Mouse (Mus musculus): Measurements from ENCODE around the gene Npff. TPM values are rescaled to one million over a fixed set of nuclear protein-coding genes. Genes with fewer than 3 reads are reported as not detected.

Gene Npff
- polyA plus RNA-seq, 1 experiment from 2014 or later, result 2.1 TPM

DNA sequence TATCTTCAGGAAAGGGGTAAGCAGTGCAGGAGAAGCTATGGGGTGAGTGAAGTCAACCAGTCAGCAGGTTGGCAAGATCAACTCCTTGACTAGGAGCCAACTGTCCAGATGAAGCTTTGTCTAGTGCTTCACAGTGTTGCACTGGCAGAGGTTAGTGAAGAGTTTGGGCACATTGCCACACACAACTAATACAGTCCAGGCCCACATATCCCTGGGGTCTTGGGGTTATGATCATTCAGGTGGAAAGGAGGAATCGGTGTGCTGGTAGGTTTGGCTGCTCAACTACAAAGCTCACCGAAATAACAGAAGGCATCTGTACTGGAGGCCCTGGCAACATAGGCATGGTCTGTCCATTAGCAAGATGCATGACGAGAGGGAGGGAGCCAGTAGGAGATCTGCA, 22.7 kb upstream of the Npff start:
- H3K4me2 ChIP-seq (ENCODE audit: low read depth, low read length, severe bottlenecking), result no peak overlapping the region
- 94% methylated on average over 3 of the region's 3 CpGs for WGBS
- no peak for ATAC-seq (replicated peaks; ENCODE audit: low FRiP score)

DNA sequence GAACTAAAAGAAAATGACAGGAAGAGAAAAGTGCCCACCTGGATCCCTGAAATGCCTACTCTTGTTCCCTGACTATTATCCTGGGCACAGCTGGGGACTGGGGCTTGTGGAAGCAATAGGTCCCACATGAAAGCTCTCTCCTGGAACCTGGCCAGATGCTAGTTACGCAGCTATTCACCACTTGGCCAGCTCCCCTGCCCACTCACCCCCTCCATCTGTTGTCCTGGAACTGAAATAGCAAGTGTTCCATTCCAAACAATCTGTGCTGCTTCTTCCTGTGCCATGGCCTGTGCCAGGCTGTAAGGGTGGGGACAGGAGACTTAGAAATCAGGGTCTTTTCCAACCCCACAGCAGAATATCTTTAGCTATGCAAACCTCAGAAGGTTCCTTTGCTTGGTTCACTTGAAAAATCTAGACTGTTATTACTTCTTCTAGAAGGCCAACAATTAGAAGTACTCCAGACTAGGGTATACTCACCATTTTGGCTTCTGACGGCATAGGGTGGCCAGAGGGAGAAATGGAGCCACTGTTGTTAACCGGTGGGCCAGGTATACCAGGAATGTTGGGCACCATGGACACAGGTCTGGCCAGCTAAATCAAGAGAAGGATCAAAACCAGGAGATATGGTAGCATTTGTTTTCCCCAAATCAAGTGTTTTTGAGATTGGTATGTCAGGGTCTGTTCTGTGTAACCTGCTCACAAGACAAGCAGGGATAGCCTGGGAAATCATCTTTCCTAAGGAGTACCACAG, 22.1 kb upstream of the Npff start:
- no peaks in the 10 kb centered on the region for H3K27me3 ChIP-seq (ENCODE audit: control insufficient read depth, insufficient read depth, low read length)
- ATAC-seq (replicated peaks; ENCODE audit: low FRiP score) (no peak), DNase-seq (ENCODE audit: low spot score) (no peak)
- H3K4me1 ChIP-seq (replicated peaks; ENCODE audit: control insufficient read depth, insufficient read depth, low read length), result no peaks in the 10 kb centered on the region
- no peaks in the 10 kb centered on the region for H3K36me3 ChIP-seq (ENCODE audit: control insufficient read depth, insufficient read depth, low read length)
- whole genome bisulfite sequencing, result 93% methylated on average over 3 of the region's 3 CpGs
- no peak overlapping the region for H3K4me2 ChIP-seq (ENCODE audit: low read depth, low read length, severe bottlenecking)
- H3K9ac ChIP-seq (ENCODE audit: low read length), result no peak overlapping the region
- H3K9me3 ChIP-seq (ENCODE audit: control insufficient read depth, low read length), result no peaks in the 10 kb centered on the region
- no peak overlapping the region for H3K27ac ChIP-seq (ENCODE audit: low read depth, low read length)
- H3K4me3 ChIP-seq (ENCODE audit: low read depth, low read length), result no peak overlapping the region

More for the DNA sequence above, 22.7 kb upstream of the Npff start:
- Histone ChIP-seq H3K4me1 (replicated peaks; ENCODE audit: control insufficient read depth, insufficient read depth, low read length) (no peaks in the 10 kb centered on the region), H3K9ac (ENCODE audit: low read length) (no peak overlapping the region), H3K27me3 (ENCODE audit: control insufficient read depth, insufficient read depth, low read length) (no peaks in the 10 kb centered on the region), H3K9me3 (ENCODE audit: control insufficient read depth, low read length) (no peaks in the 10 kb centered on the region), H3K36me3 (ENCODE audit: control insufficient read depth, insufficient read depth, low read length) (no peaks in the 10 kb centered on the region), H3K27ac (ENCODE audit: low read depth, low read length) (no peak overlapping the region), H3K4me3 (ENCODE audit: low read depth, low read length) (no peak overlapping the region)
- no peak for DNase-seq (ENCODE audit: low spot score)

GRCm38 (mm10) chr15:102546246-102546645, 21.5 kb upstream of the Npff start:
- 84% methylated on average over 3 of the region's 3 CpGs for WGBS
- Histone ChIP-seq H3K36me3 (ENCODE audit: control insufficient read depth, insufficient read depth, low read length) (no peaks in the 10 kb centered on the region), H3K9me3 (ENCODE audit: control insufficient read depth, low read length) (no peaks in the 10 kb centered on the region), H3K4me1 (replicated peaks; ENCODE audit: control insufficient read depth, insufficient read depth, low read length) (no peaks in the 10 kb centered on the region), H3K27me3 (ENCODE audit: control insufficient read depth, insufficient read depth, low read length) (no peaks in the 10 kb centered on the region), H3K4me2 (ENCODE audit: low read depth, low read length, severe bottlenecking) (no peak overlapping the region), H3K9ac (ENCODE audit: low read length) (no peak overlapping the region), H3K4me3 (ENCODE audit: low read depth, low read length) (no peak overlapping the region), H3K27ac (ENCODE audit: low read depth, low read length) (no peak overlapping the region)
- no peak for ATAC-seq (replicated peaks; ENCODE audit: low FRiP score)
- DNase-seq (ENCODE audit: low spot score), result no peak

- H3K27me3 ChIP-seq (ENCODE audit: control insufficient read depth, insufficient read depth, low read length), result no peaks in the 10 kb centered on the region
- no peak overlapping the region for H3K27ac ChIP-seq (ENCODE audit: low read depth, low read length)
- H3K9me3 ChIP-seq (ENCODE audit: control insufficient read depth, low read length), result no peaks in the 10 kb centered on the region
- DNase-seq (ENCODE audit: low spot score) (no peak), ATAC-seq (replicated peaks; ENCODE audit: low FRiP score) (no peak)
- no peak overlapping the region for H3K4me2 ChIP-seq (ENCODE audit: low read depth, low read length, severe bottlenecking)
- WGBS, result 95% methylated on average over 4 of the region's 4 CpGs
- no peaks in the 10 kb centered on the region for H3K36me3 ChIP-seq (ENCODE audit: control insufficient read depth, insufficient read depth, low read length)
- no peaks in the 10 kb centered on the region for H3K4me1 ChIP-seq (replicated peaks; ENCODE audit: control insufficient read depth, insufficient read depth, low read length)
- H3K4me3 ChIP-seq (ENCODE audit: low read depth, low read length), result no peak overlapping the region
- no peak overlapping the region for H3K9ac ChIP-seq (ENCODE audit: low read length)
Observed at GRCm38 (mm10) chr15:102544801-102545200, 20.1 kb upstream of the Npff start.

DNA sequence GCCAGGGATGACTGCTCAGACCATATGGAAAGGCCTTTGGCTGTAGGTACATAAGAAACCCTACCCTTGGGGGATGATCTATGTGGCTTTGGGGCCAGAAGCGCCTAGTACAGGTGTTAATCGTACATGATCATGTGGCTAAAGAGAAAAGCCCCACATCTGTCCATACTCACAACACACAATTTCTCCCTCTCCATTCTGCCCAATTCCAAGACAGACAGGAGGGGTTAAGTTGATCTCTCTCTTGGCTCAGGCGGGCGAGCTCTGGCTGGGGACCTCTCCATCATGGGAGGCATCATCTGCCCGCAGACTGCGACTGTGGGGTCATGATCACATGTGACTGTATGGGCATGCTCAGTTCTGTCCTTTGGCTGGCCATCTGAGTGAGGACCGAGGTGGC, 9.2 kb upstream of the Npff start:
- no peak overlapping the region for H3K4me2 ChIP-seq (ENCODE audit: low read depth, low read length, severe bottlenecking)
- no peak overlapping the region for H3K4me3 ChIP-seq (ENCODE audit: low read depth, low read length)
- H3K36me3 ChIP-seq (ENCODE audit: control insufficient read depth, insufficient read depth, low read length), result no peaks in the 10 kb centered on the region
- WGBS, result 96% methylated on average over 7 of the region's 7 CpGs
- no peak for DNase-seq (ENCODE audit: low spot score)
- no peak for ATAC-seq (replicated peaks; ENCODE audit: low FRiP score)
- no peaks in the 10 kb centered on the region for H3K9me3 ChIP-seq (ENCODE audit: control insufficient read depth, low read length)
- H3K9ac ChIP-seq (ENCODE audit: low read length), result no peak overlapping the region
- no peaks in the 10 kb centered on the region for H3K27me3 ChIP-seq (ENCODE audit: control insufficient read depth, insufficient read depth, low read length)
- H3K27ac ChIP-seq (ENCODE audit: low read depth, low read length), result no peak overlapping the region
- H3K4me1 ChIP-seq (replicated peaks; ENCODE audit: control insufficient read depth, insufficient read depth, low read length), result no peaks in the 10 kb centered on the region

DNA sequence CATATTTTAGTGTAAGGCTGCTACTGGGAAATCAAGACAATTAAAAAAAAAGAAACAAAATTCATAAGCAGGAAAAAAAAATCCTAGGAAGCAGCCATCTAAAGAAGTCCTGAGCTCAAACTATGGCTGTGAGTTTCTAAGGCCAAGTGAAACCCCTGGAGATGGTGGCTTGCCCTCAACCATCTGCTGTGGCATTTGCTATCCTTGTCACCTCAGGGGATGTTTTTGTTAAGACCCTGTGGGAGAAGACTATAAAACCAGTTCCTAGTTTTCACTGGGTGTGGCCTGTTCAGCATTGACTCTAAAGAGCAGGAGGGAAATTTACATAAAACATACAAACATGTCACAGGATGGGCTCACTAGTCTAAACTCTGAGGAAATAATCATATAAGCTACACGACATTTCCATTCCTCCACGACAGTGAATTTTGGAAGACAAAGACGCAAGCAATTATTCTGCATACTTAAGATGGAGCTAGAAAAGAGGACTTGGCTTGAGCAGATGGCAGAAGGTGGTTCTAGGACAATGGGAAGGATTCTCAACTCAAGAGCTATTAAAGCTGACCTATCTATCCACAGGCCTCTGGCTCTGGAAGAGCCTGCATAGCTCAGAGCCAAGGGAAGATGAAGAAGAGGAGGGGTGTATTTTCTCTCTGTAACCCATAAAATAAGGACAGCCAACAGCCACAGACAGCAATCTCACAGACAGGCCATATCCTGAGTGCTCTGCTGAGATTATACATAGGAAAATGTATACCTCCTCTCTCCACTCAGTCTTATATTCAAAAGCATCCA, 7.6 kb upstream of the Npff start:
- H3K4me2 ChIP-seq (ENCODE audit: low read depth, low read length, severe bottlenecking), result no peak overlapping the region
- no peak overlapping the region for H3K4me3 ChIP-seq (ENCODE audit: low read depth, low read length)
- DNase-seq (ENCODE audit: low spot score) (no peak), ATAC-seq (replicated peaks; ENCODE audit: low FRiP score) (no peak)
- no peaks in the 10 kb centered on the region for H3K4me1 ChIP-seq (replicated peaks; ENCODE audit: control insufficient read depth, insufficient read depth, low read length)
- H3K9me3 ChIP-seq (ENCODE audit: control insufficient read depth, low read length), result no peaks in the 10 kb centered on the region
- WGBS, result 86% methylated on average over 3 of the region's 3 CpGs
- H3K9ac ChIP-seq (ENCODE audit: low read length), result no peak overlapping the region
- H3K36me3 ChIP-seq (ENCODE audit: control insufficient read depth, insufficient read depth, low read length), result no peaks in the 10 kb centered on the region; the same call in 1 of the 2 replicates
- no peak overlapping the region for H3K27ac ChIP-seq (ENCODE audit: low read depth, low read length)
- no peaks in the 10 kb centered on the region for H3K27me3 ChIP-seq (ENCODE audit: control insufficient read depth, insufficient read depth, low read length)

DNA sequence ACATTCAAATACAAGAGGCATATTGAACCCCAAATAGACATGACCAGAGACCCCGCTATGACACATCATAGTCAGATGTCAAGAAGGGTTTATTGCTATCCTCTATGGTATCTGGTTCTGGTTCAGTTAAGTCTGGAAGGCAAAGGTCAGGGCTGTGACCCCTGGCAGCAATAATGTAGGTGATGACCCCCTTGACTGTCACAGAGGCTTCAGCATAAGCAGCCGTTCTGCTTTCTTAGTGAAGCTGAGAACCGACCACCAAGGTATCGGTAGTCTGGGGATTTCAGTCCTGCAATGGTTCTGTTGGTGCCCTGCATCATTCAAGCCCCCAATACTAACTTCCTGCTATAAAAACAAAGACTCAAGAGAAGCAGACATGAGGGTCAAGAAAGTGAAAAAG, 6.8 kb upstream of the Npff start:
- ATAC-seq (replicated peaks; ENCODE audit: low FRiP score), result no peak
- no peaks in the 10 kb centered on the region for H3K9me3 ChIP-seq (ENCODE audit: control insufficient read depth, low read length)
- WGBS, result 90% methylated on average over 4 of the region's 4 CpGs
- no peak overlapping the region for H3K4me2 ChIP-seq (ENCODE audit: low read depth, low read length, severe bottlenecking)
- H3K27ac ChIP-seq (ENCODE audit: low read depth, low read length), result no peak overlapping the region
- H3K27me3 ChIP-seq (ENCODE audit: control insufficient read depth, insufficient read depth, low read length), result no peaks in the 10 kb centered on the region
- no peak for DNase-seq (ENCODE audit: low spot score)
- no peak overlapping the region for H3K9ac ChIP-seq (ENCODE audit: low read length)
- no peak overlapping the region for H3K4me3 ChIP-seq (ENCODE audit: low read depth, low read length)
- no peaks in the 10 kb centered on the region; the same call in 1 of the 2 replicates for H3K36me3 ChIP-seq (ENCODE audit: control insufficient read depth, insufficient read depth, low read length)
- no peaks in the 10 kb centered on the region for H3K4me1 ChIP-seq (replicated peaks; ENCODE audit: control insufficient read depth, insufficient read depth, low read length)

GRCm38 (mm10) chr15:102530566-102530965, 5.8 kb upstream of the Npff start:
- Histone ChIP-seq H3K27me3 (ENCODE audit: control insufficient read depth, insufficient read depth, low read length) (no peaks in the 10 kb centered on the region), H3K4me2 (ENCODE audit: low read depth, low read length, severe bottlenecking) (no peak overlapping the region), H3K9me3 (ENCODE audit: control insufficient read depth, low read length) (no peaks in the 10 kb centered on the region), H3K27ac (ENCODE audit: low read depth, low read length) (no peak overlapping the region), H3K36me3 (ENCODE audit: control insufficient read depth, insufficient read depth, low read length) (no peaks in the 10 kb centered on the region; the same call in 1 of the 2 replicates), H3K9ac (ENCODE audit: low read length) (no peak overlapping the region), H3K4me3 (ENCODE audit: low read depth, low read length) (no peak overlapping the region), H3K4me1 (replicated peaks; ENCODE audit: control insufficient read depth, insufficient read depth, low read length) (no peaks in the 10 kb centered on the region)
- DNase-seq (ENCODE audit: low spot score) (no peak), ATAC-seq (replicated peaks; ENCODE audit: low FRiP score) (no peak)
- WGBS, result 91% methylated on average over 4 of the region's 4 CpGs
